ENCODE assay signal across 21 mouse cellular contexts in genomic region chr1:86456892-86457581, GRCm38 (mm10). TPM values are rescaled to one million over a fixed set of nuclear protein-coding genes. Genes with fewer than 3 reads are reported as not detected.
DNase-seq lines count a peak whose midpoint lies in the region; ATAC-seq lines count a peak whose summit lies in the region.
"Had no signal": no experiment of that assay in that cellular context is flagged by ENCODE, and none has a peak within 500 bp of the region (broad histone marks: within the 10 kb centered on the region; RNA-seq: fewer than 3 reads in every experiment).

No protein-coding gene starts in this region.

- peak overlapping the region; percentile 1; the same call in 1 of the 2 replicates for H3K4me2 ChIP-seq in liver, embryonic 15.5 days
- H3K4me2 ChIP-seq: forebrain, embryonic 13.5 days; hindbrain, embryonic 14.5 days; midbrain, embryonic 12.5 days had no signal

- peak overlapping the region; percentile 37; the same call in 1 of the 2 replicates for H3K27ac ChIP-seq in limb, embryonic 10.5 days
- H3K27ac ChIP-seq in liver, embryonic 15.5 days (replicated peaks): no peak overlapping the region
- H3K27ac ChIP-seq: forebrain, embryonic 13.5 days; hindbrain, embryonic 14.5 days; midbrain, embryonic 12.5 days had no signal

- H3K36me3 ChIP-seq in limb, embryonic 10.5 days: no peaks in the 10 kb centered on the region
- H3K36me3 ChIP-seq in liver, embryonic 15.5 days (replicated peaks): no peaks in the 10 kb centered on the region
- H3K36me3 ChIP-seq: midbrain, embryonic 12.5 days had no signal

- intact Hi-C loops in left cerebral cortex, postnatal 14 days (cut with DNase I): no loop called here

- peak; percentile 19 for DNase-seq in urinary bladder, postnatal 25 days (ENCODE audit: low spot score)
- no peak for DNase-seq in urinary bladder, postnatal 10 days (ENCODE audit: low spot score)
- no peak for DNase-seq in limb, embryonic 10.5 days (ENCODE audit: low spot score)
- DNase-seq in cerebellum, adult 11-12 months: no peak
- DNase-seq in left cerebral cortex, postnatal 14 days (ENCODE audit: low spot score in 2 of 2): no peak
- no peak for DNase-seq in cerebellum, postnatal 25 days
- DNase-seq: kidney, adult 2 months; kidney, postnatal 36 days; left cerebral cortex, postnatal 4 days; lung, postnatal 14 days; right cerebral cortex, postnatal 25 days had no signal

- no peak for ATAC-seq in liver, embryonic 15.5 days (ENCODE audit: insufficient read depth)
- ATAC-seq: activated CD4-positive, CD25-positive, alpha-beta regulatory T cell, adult 4 months; forebrain, embryonic 13.5 days had no signal

- H3K4me1 ChIP-seq in limb, embryonic 10.5 days: peaks cover 13% of the 10 kb centered on the region; the same call in 1 of the 2 replicates
- 0 out of 2 replicates have a peak, but pooled peaks cover 9% of the 10 kb centered on the region for H3K4me1 ChIP-seq in liver, embryonic 15.5 days (replicated peaks)
- H3K4me1 ChIP-seq: forebrain, embryonic 13.5 days; midbrain, embryonic 12.5 days had no signal

- H3K9me3 ChIP-seq in limb, embryonic 10.5 days (replicated peaks): no peaks in the 10 kb centered on the region
- no peaks in the 10 kb centered on the region for H3K9me3 ChIP-seq in liver, embryonic 15.5 days (replicated peaks)
- H3K9me3 ChIP-seq: forebrain, embryonic 13.5 days had no signal

- H3K27me3 ChIP-seq in limb, embryonic 10.5 days (ENCODE audit: low read depth, poor library complexity, severe bottlenecking): no peaks in the 10 kb centered on the region
- no peaks in the 10 kb centered on the region for H3K27me3 ChIP-seq in liver, embryonic 15.5 days
- H3K27me3 ChIP-seq: forebrain, embryonic 13.5 days; midbrain, embryonic 12.5 days had no signal

- H3K4me3 ChIP-seq in limb, embryonic 10.5 days: no peak overlapping the region
- H3K4me3 ChIP-seq in liver, embryonic 15.5 days (replicated peaks): no peak overlapping the region
- H3K4me3 ChIP-seq: forebrain, embryonic 13.5 days; midbrain, embryonic 12.5 days had no signal

- no peak overlapping the region for H3K9ac ChIP-seq in liver, embryonic 15.5 days
- H3K9ac ChIP-seq: forebrain, embryonic 13.5 days; hindbrain, embryonic 14.5 days; midbrain, embryonic 12.5 days had no signal

- WGBS in limb, embryonic 10.5 days: 65% methylated on average over 13 of the region's 13 CpGs
- WGBS in liver, embryonic 15.5 days (ENCODE audit: insufficient replicate concordance): 40% methylated on average over 13 of the region's 13 CpGs

RNA-seq across cellular contexts. Expression of gene Tex44, which starts 30.9 kb away (rescaled TPM):
- polyA plus RNA-seq in limb, embryonic 10.5 days (2016; fragmentation: Nextera tagmentation; extraction: Ambion mirVana): not detected in 2 replicates
- polyA plus RNA-seq in liver, embryonic 15.5 days (2015; fragmentation: Nextera tagmentation; extraction: Ambion mirVana): not detected in 2 replicates
- not detected for total RNA-seq in left cerebral cortex, postnatal 14 days (2021)
- total RNA-seq: gastrocnemius, postnatal 4 days; layer of hippocampus, postnatal 25 days; left cerebral cortex, postnatal 4 days had no signal
- polyA plus RNA-seq: activated CD4-positive, CD25-positive, alpha-beta regulatory T cell, adult 4 months; cortical plate, adult 2 months; forebrain, embryonic 13.5 days; heart, embryonic 14.5 days; hindbrain, embryonic 14.5 days; kidney, adult 2 months; midbrain, embryonic 12.5 days had no signal

RNA-seq across cellular contexts. Expression of gene Nmur1, which starts 31.0 kb away (rescaled TPM):
- polyA plus RNA-seq in limb, embryonic 10.5 days (2016; fragmentation: Nextera tagmentation; extraction: Ambion mirVana): 0.15 and 0.24 TPM in 2 replicates
- not detected in 2 replicates for polyA plus RNA-seq in liver, embryonic 15.5 days (2015; fragmentation: Nextera tagmentation; extraction: Ambion mirVana)
- under 1 TPM; 0.25 to 0.53 TPM for total RNA-seq in left cerebral cortex, postnatal 14 days (2021)
- total RNA-seq: gastrocnemius, postnatal 4 days; layer of hippocampus, postnatal 25 days had no signal
- polyA plus RNA-seq: forebrain, embryonic 13.5 days; heart, embryonic 14.5 days; hindbrain, embryonic 14.5 days; midbrain, embryonic 12.5 days; thymus, postnatal 0 days had no signal
